Comparison of ENCODE assay signal across 8 mouse cellular contexts in genomic region chr11:101245855-101246701, GRCm38 (mm10). TPM values are rescaled to one million over a fixed set of nuclear protein-coding genes. Genes with fewer than 3 reads are reported as not detected.
A peak's percentile ranks its signal among the peaks of the same experiment; 100 is the strongest.
DNase-seq lines count a peak whose midpoint lies in the region; ATAC-seq and TF ChIP-seq lines count a peak whose summit lies in the region.

Gene Ramp2, plus strand, starts transcription at chr11:101246028.

- H3K27ac ChIP-seq in embryonic fibroblast, embryonic 13.5 days (ENCODE audit: insufficient read depth, low read length) = no peak within 1 kb of the TSS
- peak within 1 kb of the TSS; percentile 79 for H3K27ac ChIP-seq in heart, embryonic 16.5 days (ENCODE audit: low read length)
- peak within 1 kb of the TSS; percentile 88 for H3K27ac ChIP-seq in lung, embryonic 14.5 days (ENCODE audit: low read depth)

- H3K27me3 ChIP-seq in heart, embryonic 16.5 days (ENCODE audit: control insufficient read depth, insufficient read depth, low read length) = peaks cover 30% of the 10 kb centered on the region
- H3K27me3 ChIP-seq in lung, embryonic 14.5 days (ENCODE audit: insufficient read depth, low read length) = peaks cover 18% of the 10 kb centered on the region; the same call in 1 of the 2 replicates

- no peaks in the 10 kb centered on the region for H3K36me3 ChIP-seq in heart, embryonic 16.5 days (ENCODE audit: control insufficient read depth, insufficient read depth)
- no peaks in the 10 kb centered on the region for H3K36me3 ChIP-seq in lung, embryonic 14.5 days (ENCODE audit: insufficient read depth)

- H3K4me1 ChIP-seq in embryonic fibroblast, embryonic 13.5 days (ENCODE audit: control insufficient read depth, insufficient read depth, low read length) = no peaks in the 10 kb centered on the region
- 0 out of 2 replicates have a peak, but pooled peaks cover 3% of the 10 kb centered on the region for H3K4me1 ChIP-seq in heart, embryonic 16.5 days (ENCODE audit: control insufficient read depth, insufficient read depth, low read length)
- H3K4me1 ChIP-seq in lung, embryonic 14.5 days (ENCODE audit: insufficient read depth) = peaks cover 3% of the 10 kb centered on the region

- no peaks in the 10 kb centered on the region for H3K9me3 ChIP-seq in heart, embryonic 16.5 days (replicated peaks; ENCODE audit: control insufficient read depth, low read length)
- no peaks in the 10 kb centered on the region for H3K9me3 ChIP-seq in lung, embryonic 14.5 days (ENCODE audit: low read depth, low read length)

- ATAC-seq in heart, embryonic 16.5 days (replicated peaks; ENCODE audit: extremely low read depth, insufficient read depth, low FRiP score) = peak; percentile 71
- peak; percentile 84 for ATAC-seq in lung, embryonic 14.5 days (ENCODE audit: insufficient read depth)

- peak within 1 kb of the TSS; percentile 90 for H3K4me2 ChIP-seq in heart, embryonic 16.5 days (ENCODE audit: low read depth, low read length)
- peak within 1 kb of the TSS; percentile 89 for H3K4me2 ChIP-seq in lung, embryonic 14.5 days

- DNase-seq in CD8-positive naive resting alpha-beta T cell, adult 2 months (ENCODE audit: low read depth in 2 of 2, low spot score in 2 of 2) = peak; percentile 19 to 28
- peak; percentile 69 for DNase-seq in NIH3T3 (ENCODE audit: low read depth)
- peak; percentile 67 to 81 for DNase-seq in kidney, postnatal 36 days
- peak; percentile 78 for DNase-seq in lung, embryonic 14.5 days
- DNase-seq in retina, embryonic 14.5 days (ENCODE audit: low spot score) = peak; percentile 49
- no peak for DNase-seq in spleen, adult 12 weeks (ENCODE audit: low spot score)

- TF ChIP-seq CTCF in embryonic fibroblast, embryonic 13.5 days (IDR thresholded peaks at IDR 0.05; ENCODE audit: borderline replicate concordance, insufficient read depth, low read length) = no peak
- 0 out of 2 replicates have a peak, but pooled peaks have one; percentile 5 for TF ChIP-seq CTCF in lung, embryonic 14.5 days (IDR thresholded peaks at IDR 0.05; ENCODE audit: low read depth)

- H3K4me3 ChIP-seq in embryonic fibroblast, embryonic 13.5 days (ENCODE audit: insufficient read depth, low read length) = peak within 1 kb of the TSS; percentile 19
- H3K4me3 ChIP-seq in heart, embryonic 16.5 days (ENCODE audit: low read length) = peak within 1 kb of the TSS; percentile 68
- peak within 1 kb of the TSS; percentile 68 for H3K4me3 ChIP-seq in lung, embryonic 14.5 days (ENCODE audit: low read depth, low read length)

- TF ChIP-seq POLR2A in embryonic fibroblast, embryonic 13.5 days (IDR thresholded peaks at IDR 0.05; ENCODE audit: low read depth, low read length) = no peak

- H3K9ac ChIP-seq in heart, embryonic 16.5 days (ENCODE audit: low read length) = peak within 1 kb of the TSS; percentile 84
- peak within 1 kb of the TSS; percentile 72 for H3K9ac ChIP-seq in lung, embryonic 14.5 days

- 2% methylated on average over 60 of the region's 63 CpGs for WGBS in heart, embryonic 16.5 days
- WGBS in lung, embryonic 14.5 days = under 1% methylated on average over 56 of the region's 63 CpGs

RNA-seq across cellular contexts. Expression of gene Ramp2, which starts in this region (rescaled TPM):
- polyA plus RNA-seq in embryonic fibroblast, embryonic 13.5 days (2011; ENCODE audit: insufficient read length, low read depth, missing spikeins) = 2.3 and 2.7 TPM in 2 replicates
- 203 and 204 TPM in 2 replicates for polyA plus RNA-seq in heart, embryonic 16.5 days (2015; fragmentation: Nextera tagmentation; extraction: Ambion mirVana)
- polyA plus RNA-seq in lung, embryonic 14.5 days (2014; fragmentation: Nextera tagmentation; extraction: Ambion mirVana) = 271 and 276 TPM in 2 replicates

Comparison
In these comparisons a context has a peak if more than half of its experiments do, and no peak if none do; other contexts are left out.
1. RNA of gene Ramp2 (polyA plus RNA-seq): 271 to 276 TPM in lung, embryonic 14.5 days and 203 to 204 TPM in heart, embryonic 16.5 days; 2.3 to 2.7 TPM in embryonic fibroblast, embryonic 13.5 days; every median in the first group is over 10 times any median in the second.
2. Peak in every context shown above with its lines, with median percentiles within 50 percentile points of each other: H3K4me3 ChIP-seq.